Mouse (Mus musculus) thymus, adult 2 months (tissue): ENCODE measurements around the gene Arhgap31. TPM values are rescaled to one million over a fixed set of nuclear protein-coding genes. Genes with fewer than 3 reads are reported as not detected.

Experiments used
- DNase-seq: peaks from one replicate; pipeline ENCODE4 v3.0.0; 2021
- H3K27ac ChIP-seq: fragments of 200-500 bp; 2 replicates; pipeline ENCODE4 v1.5.1; 2012; ENCODE audit warnings: low read length, control low read depth; ENCODE audit not compliant: control insufficient read depth, insufficient read depth
- H3K27me3 ChIP-seq: fragments of 200-500 bp; 2 replicates; pipeline ENCODE4 v1.6.1; 2012; ENCODE audit warnings: mild to moderate bottlenecking, low read length, moderate library complexity, mixed read lengths; ENCODE audit not compliant: control insufficient read depth, insufficient read depth
- H3K36me3 ChIP-seq: fragments of 200-500 bp; 2 replicates; pipeline ENCODE4 v1.6.1; 2012; ENCODE audit warnings: mild to moderate bottlenecking, low read length, moderate library complexity; ENCODE audit not compliant: control insufficient read depth, insufficient read depth
- H3K4me1 ChIP-seq: fragments of 200-500 bp; replicated peaks from 2 replicates; pipeline ENCODE4 v1.6.1; 2012; ENCODE audit warnings: low read length; ENCODE audit not compliant: control insufficient read depth, insufficient read depth
- H3K4me3 ChIP-seq: fragments of 200-500 bp; 2 replicates; pipeline ENCODE4 v1.5.1; 2012; ENCODE audit warnings: mild to moderate bottlenecking, low read length, control low read depth, moderate library complexity; ENCODE audit not compliant: control insufficient read depth, insufficient read depth
- CTCF ChIP-seq: fragments of 200-500 bp; IDR thresholded peaks from 2 replicates; pipeline ENCODE4 v1.5.1; 2012; ENCODE audit warnings: mild to moderate bottlenecking, control low read depth, low read length, moderate library complexity, borderline replicate concordance; ENCODE audit not compliant: control insufficient read depth, poor library complexity, insufficient read depth; ENCODE audit errors: extremely low read depth
- POLR2A ChIP-seq: fragments of 200-500 bp; IDR thresholded peaks from 2 replicates; pipeline ENCODE4 v1.6.1; 2012; ENCODE audit warnings: mild to moderate bottlenecking, low read length, control low read depth, moderate library complexity; ENCODE audit not compliant: control insufficient read depth, poor library complexity, insufficient read depth; ENCODE audit errors: extremely low read depth
- WGBS: fragments of 180-500 bp; shearing (Covaris S2); methylation state at CpG from one replicate; pipeline ENCODE4 v1.1.7; 2018; 5-methylcytosine and 5-hydroxymethylcytosine counted together
- polyA plus RNA-seq: library from polyadenylated mRNA; depleted of rRNA; stranded (reverse); fragments of >200 nt; gene quantifications from 2 replicates; pipeline ENCODE4 v1.2.3, GENCODE M21; 2012

Arhgap31 gene
- polyA plus RNA-seq, 1 experiment = 10.2 TPM

- Histone ChIP-seq H3K4me1 (peaks cover 3% of the 10 kb centered on the region), H3K36me3 (no peaks in the 10 kb centered on the region), H3K4me3 (peak overlapping the region; percentile 93), H3K27me3 (no peaks in the 10 kb centered on the region), H3K27ac (peak overlapping the region; percentile 99)
- TF ChIP-seq POLR2A (no peak), CTCF (no peak)
- 12% methylated on average over 17 of the region's 17 CpGs for WGBS
- no peak for DNase-seq
These were observed 557 bp upstream of the Arhgap31 start for GRCm38 (mm10) chr16:38713404-38714258.

GRCm38 (mm10) chr16:38712105-38712504, 969 bp downstream of the Arhgap31 start:
- Histone ChIP-seq H3K27ac (peak overlapping the region; percentile 82; the same call in 1 of the 2 replicates), H3K4me3 (peak overlapping the region; percentile 93), H3K27me3 (no peaks in the 10 kb centered on the region), H3K4me1 (peaks cover 3% of the 10 kb centered on the region), H3K36me3 (no peaks in the 10 kb centered on the region)
- TF ChIP-seq CTCF (no peak), POLR2A (no peak)
- DNase-seq = peak; percentile 22
- 2% methylated on average over 12 of the region's 12 CpGs for WGBS

GRCm38 (mm10) chr16:38711245-38711644, 1.8 kb downstream of the Arhgap31 start:
- 15% methylated on average over 4 of the region's 4 CpGs for WGBS
- H3K27ac ChIP-seq = no peak overlapping the region
- no peak overlapping the region for H3K4me3 ChIP-seq
- no peak for DNase-seq
- TF ChIP-seq POLR2A = no peak
- TF ChIP-seq CTCF = no peak
- no peaks in the 10 kb centered on the region for H3K36me3 ChIP-seq
- no peaks in the 10 kb centered on the region for H3K27me3 ChIP-seq
- peaks cover 3% of the 10 kb centered on the region for H3K4me1 ChIP-seq

GRCm38 (mm10) chr16:38708962-38709520, 4.0 kb downstream of the Arhgap31 start:
- H3K27me3 ChIP-seq = no peaks in the 10 kb centered on the region
- no peak for DNase-seq
- no peaks in the 10 kb centered on the region for H3K36me3 ChIP-seq
- H3K4me1 ChIP-seq = peaks cover 3% of the 10 kb centered on the region
- no peak overlapping the region for H3K4me3 ChIP-seq
- H3K27ac ChIP-seq = no peak overlapping the region
- WGBS = 69% methylated on average over 7 of the region's 7 CpGs
- TF ChIP-seq POLR2A = no peak
- TF ChIP-seq CTCF = no peak

- Histone ChIP-seq H3K27me3 (no peaks in the 10 kb centered on the region), H3K27ac (no peak overlapping the region), H3K4me1 (peaks cover 4% of the 10 kb centered on the region; the same call in 1 of the 2 replicates), H3K4me3 (no peak overlapping the region), H3K36me3 (no peaks in the 10 kb centered on the region)
- TF ChIP-seq CTCF = no peak
- WGBS = 78% methylated on average over 7 of the region's 7 CpGs
- DNase-seq = no peak
These were observed 6.3 kb downstream of the Arhgap31 start for GRCm38 (mm10) chr16:38706782-38707181.

- Histone ChIP-seq H3K27me3 (no peaks in the 10 kb centered on the region), H3K4me3 (no peak overlapping the region), H3K27ac (no peak overlapping the region), H3K4me1 (peaks cover 5% of the 10 kb centered on the region; the same call in 1 of the 2 replicates), H3K36me3 (no peaks in the 10 kb centered on the region)
- no peak for DNase-seq
- WGBS = 80% methylated on average over 9 of the region's 9 CpGs
- TF ChIP-seq POLR2A = no peak
- TF ChIP-seq CTCF = no peak
These were observed 7.4 kb downstream of the Arhgap31 start for GRCm38 (mm10) chr16:38705531-38706281.
